ENCODE assay signal across 19 mouse cellular contexts in the genomic region with DNA sequence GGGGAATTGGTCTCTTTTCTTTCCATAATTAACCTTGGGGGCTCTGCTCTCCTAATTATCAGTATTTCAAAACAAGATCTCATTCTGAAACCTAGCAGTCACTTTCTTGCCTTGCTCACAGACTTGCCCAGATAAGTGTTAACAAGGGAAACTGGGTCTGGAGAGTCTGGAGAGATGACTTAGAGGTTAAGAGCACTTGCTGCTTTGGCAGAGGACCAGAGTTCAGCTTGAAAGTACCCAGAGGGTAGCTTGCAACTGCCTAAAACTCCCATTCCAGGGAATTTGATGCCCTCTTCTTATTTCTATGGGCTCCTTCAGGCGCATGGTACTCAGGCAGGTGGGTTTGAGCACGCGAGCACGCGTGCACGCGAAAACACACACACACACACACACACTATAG.
"Had no signal": no experiment of that assay in that cellular context is flagged by ENCODE, and none has a peak within 500 bp of the region (broad histone marks: within the 10 kb centered on the region; RNA-seq: fewer than 3 reads in every experiment).

No protein-coding gene starts in this region.

- H3K4me1 ChIP-seq: liver, embryonic 13.5 days; megakaryocyte, embryonic 14.5 days; neural tube, embryonic 12.5 days had no signal

- H3K4me2 ChIP-seq: liver, embryonic 13.5 days; lung, embryonic 15.5 days; midbrain, embryonic 11.5 days; neural tube, embryonic 12.5 days; neural tube, embryonic 15.5 days had no signal

- H3K9me3 ChIP-seq: lung, embryonic 15.5 days; neural tube, embryonic 12.5 days; neural tube, embryonic 15.5 days had no signal

- H3K36me3 ChIP-seq: liver, embryonic 13.5 days; lung, embryonic 15.5 days; neural tube, embryonic 12.5 days; neural tube, embryonic 15.5 days had no signal

- H3K9ac ChIP-seq: liver, embryonic 13.5 days; lung, embryonic 15.5 days; neural tube, embryonic 12.5 days; neural tube, embryonic 15.5 days had no signal

- H3K4me3 ChIP-seq: layer of hippocampus, adult 2 months; left cerebral cortex, adult 2 months; liver, embryonic 13.5 days; lung, embryonic 15.5 days; megakaryocyte, embryonic 14.5 days; neural tube, embryonic 12.5 days; neural tube, embryonic 15.5 days had no signal

- H3K27ac ChIP-seq: kidney, postnatal 0 days; layer of hippocampus, adult 2 months; left cerebral cortex, adult 2 months; liver, embryonic 13.5 days; lung, embryonic 15.5 days; neural tube, embryonic 12.5 days; neural tube, embryonic 15.5 days had no signal

- H3K27me3 ChIP-seq: lung, embryonic 15.5 days; megakaryocyte, embryonic 14.5 days; neural tube, embryonic 12.5 days; neural tube, embryonic 15.5 days had no signal

- DNase-seq: kidney, adult 2 months; kidney, postnatal 25 days; layer of hippocampus, postnatal 36 days; liver, embryonic 13.5 days; midbrain, embryonic 14.5 days; retina, postnatal 1 day; right cerebral cortex, postnatal 25 days; spleen, adult 18-20 months; thymus, adult 18-20 months; thymus, postnatal 36 days had no signal

- ATAC-seq: intestine, postnatal 0 days had no signal
